Mouse (Mus musculus): Measurements from ENCODE around the gene Gadd45gip1.
"Not testable (repeated sequence)": the region's sequence is repeated elsewhere in the genome, so short reads cannot be mapped to it uniquely, and the experiment has no call there.

Gadd45gip1 gene

GRCm38 (mm10) chr8:84797256-84797797, 34.0 kb upstream of the Gadd45gip1 start:
- DNase-seq (ENCODE audit: low spot score), result no peak

DNA sequence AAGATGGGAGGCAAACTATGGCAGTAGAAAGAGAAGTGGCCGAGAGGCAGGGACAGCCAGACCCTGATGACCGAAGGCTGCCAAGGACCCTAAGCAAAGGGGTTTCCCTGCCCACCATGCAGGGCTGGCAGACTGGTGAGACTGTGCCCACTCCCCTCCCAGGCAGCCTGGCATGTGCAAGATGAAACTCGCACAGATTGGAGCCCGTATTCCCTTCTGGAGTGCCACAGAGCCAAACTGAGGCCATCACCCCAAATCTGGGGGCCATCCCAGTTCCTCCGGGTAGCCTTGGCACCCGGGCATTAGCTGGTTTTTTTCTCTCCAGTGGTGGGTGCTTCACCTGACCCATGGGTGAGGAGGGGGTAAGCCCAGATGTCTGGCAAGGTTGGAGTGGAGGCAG, 33.4 kb upstream of the Gadd45gip1 start:
- no peak for DNase-seq (ENCODE audit: low spot score)

DNA sequence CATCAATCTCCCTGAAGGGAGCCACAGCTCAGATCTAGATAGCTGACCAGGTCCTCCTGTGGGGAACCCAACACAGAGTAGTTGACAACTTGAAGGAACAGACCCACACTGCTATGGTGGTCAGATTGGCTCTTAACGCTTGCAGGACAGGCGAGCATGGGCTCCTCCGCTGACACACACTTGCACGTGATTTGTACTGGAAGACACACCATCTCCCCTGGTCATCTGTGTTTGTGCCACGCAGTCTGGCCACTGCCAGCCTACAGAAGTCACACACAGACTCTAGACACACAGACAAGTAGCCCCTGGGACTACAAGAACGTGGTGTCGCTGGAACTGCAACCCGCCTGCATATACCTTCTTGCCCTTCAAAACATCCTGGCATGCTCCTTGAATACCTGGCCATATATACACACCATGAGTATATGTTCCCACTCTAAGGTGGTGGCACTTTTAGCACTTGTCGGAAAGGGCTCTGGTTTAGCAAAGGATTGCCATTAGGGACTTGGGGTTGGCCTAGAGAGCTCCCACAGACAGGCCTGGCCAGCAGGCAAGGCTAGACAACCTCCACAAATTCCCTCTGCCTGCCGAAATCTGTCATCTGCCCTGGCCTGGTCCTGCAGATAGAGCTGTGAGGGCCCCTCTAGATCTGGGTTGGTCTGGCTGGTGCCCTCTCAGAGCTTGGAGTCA, 32.7 kb upstream of the Gadd45gip1 start:
- DNase-seq (ENCODE audit: low spot score), result no peak

GRCm38 (mm10) chr8:84799136-84799931, 32.0 kb upstream of the Gadd45gip1 start:
- peak; percentile 50 for DNase-seq (ENCODE audit: low spot score)

GRCm38 (mm10) chr8:84799999-84800831, 31.1 kb upstream of the Gadd45gip1 start, which contains the start of gene Nfix:
Nfix (minus strand) TSS chr8:84800344.
- peak; percentile 76 for DNase-seq (ENCODE audit: low spot score)

DNA sequence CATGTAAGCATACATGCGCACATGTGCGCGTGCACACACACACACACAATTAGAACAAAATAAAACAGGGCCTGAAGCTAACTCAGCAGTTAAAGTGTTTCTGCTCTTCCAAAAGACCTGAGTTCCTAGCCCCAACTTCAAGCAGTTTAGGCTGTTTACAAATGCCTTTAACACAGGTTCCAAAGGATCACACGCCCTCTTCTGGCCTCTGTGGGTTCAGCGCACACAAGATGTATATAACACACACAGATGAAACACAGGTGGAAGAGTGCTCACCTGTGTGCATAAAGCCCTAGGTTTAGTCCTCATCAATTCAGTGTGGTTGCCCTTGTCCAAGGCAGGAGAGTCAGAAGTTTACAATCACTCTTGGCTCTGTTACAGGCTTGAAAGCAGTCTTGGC, 25.3 kb upstream of the Gadd45gip1 start:
- DNase-seq (ENCODE audit: low spot score), result no peak

GRCm38 (mm10) chr8:84809109-84809940, 22.0 kb upstream of the Gadd45gip1 start:
- DNase-seq (ENCODE audit: low spot score), result no peak

- DNase-seq (ENCODE audit: low spot score), result no peak
Measured at GRCm38 (mm10) chr8:84809941-84810280, 21.4 kb upstream of the Gadd45gip1 start.

GRCm38 (mm10) chr8:84810896-84811295, 20.4 kb upstream of the Gadd45gip1 start:
- peak; percentile 93 for DNase-seq (ENCODE audit: low spot score)

DNA sequence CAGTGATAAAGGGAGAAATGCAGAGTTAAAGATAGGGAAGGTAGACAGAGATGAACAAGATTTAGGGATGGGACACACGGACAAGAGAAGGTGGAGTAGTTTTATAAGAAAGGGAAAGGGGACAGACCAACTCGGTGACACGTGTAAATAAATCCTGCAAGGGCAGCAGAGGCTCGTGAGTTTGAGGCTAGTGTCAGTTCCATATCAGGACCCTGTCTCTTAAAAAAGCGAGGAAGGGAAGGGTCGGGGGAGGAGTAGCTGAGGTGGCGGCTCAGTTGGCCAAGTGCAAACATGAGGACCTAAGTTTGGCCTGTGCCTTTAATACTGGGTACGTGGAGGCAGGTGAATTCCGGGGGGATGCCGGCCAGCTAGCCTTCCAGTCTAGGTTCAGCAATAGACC, 20.0 kb upstream of the Gadd45gip1 start:
- DNase-seq (ENCODE audit: low spot score), result no peak

DNA sequence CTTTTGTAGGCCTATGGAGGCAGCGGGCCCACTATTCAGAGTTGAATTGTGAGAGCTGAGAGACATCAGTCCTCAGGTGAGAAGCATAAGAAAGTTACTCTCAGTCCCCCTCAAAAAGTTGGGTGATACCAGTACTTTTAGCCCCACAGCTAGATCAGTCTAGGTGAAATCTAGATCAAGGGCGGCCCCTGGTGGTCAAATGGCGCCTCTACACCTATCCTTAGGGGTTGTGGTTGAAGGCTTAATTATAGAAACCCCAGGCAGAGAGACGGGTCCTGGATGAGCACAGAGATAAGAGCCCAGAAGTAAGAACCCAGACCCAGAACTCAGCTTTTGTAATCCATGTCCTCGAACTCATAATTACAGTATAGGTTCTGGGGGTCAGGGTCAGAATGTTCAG, 18.3 kb upstream of the Gadd45gip1 start:
- peak; percentile 85 for DNase-seq (ENCODE audit: low spot score)

- no peak for DNase-seq (ENCODE audit: low spot score)
Measured at GRCm38 (mm10) chr8:84813830-84814229, 17.5 kb upstream of the Gadd45gip1 start.

- no peak for DNase-seq (ENCODE audit: low spot score)
Measured at GRCm38 (mm10) chr8:84814240-84814554, 17.1 kb upstream of the Gadd45gip1 start.

DNA sequence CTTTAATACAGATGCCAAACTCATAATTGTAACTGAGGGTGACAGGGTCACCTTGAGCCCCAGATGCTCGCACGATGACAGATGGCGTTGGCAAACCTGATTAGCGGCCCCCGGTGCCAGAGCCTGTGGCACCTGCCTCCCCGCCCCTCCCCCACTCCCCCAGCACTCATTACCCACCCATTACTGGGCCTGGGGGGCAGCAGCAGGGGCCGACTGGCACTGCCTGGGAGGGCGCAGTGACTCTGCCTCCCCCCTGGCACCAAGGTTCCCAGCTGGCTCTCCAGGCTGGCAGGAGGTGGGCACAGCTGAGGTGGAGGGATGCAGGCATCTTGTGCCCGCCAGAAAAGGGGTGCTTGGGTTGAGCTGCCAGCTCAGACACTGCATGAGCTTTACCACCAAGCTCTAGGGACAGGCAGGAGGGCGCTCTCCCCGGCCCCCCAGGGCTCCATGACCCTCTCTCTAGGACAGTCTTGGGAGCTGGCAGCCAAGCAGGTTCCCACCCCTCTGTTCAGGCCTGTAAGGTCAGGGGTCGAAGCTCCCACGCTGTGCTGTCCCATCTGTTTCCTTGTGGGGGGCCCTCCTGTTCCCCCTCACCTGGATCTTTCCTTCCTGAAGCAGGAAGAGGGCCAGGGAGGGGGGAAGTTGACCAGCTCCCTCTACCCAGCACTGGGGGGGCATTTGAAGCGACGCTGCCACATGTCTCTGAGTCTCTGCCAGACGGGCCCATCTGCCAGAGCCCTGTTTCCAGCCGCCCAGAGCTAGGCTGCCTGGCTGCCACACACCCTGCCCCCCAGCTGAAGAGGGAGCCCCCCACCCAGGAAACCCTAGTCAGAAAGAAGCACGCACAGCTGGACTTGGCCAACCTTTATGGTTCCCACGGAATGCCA, 16.5 kb upstream of the Gadd45gip1 start:
- DNase-seq (ENCODE audit: low spot score), result no peak

DNA sequence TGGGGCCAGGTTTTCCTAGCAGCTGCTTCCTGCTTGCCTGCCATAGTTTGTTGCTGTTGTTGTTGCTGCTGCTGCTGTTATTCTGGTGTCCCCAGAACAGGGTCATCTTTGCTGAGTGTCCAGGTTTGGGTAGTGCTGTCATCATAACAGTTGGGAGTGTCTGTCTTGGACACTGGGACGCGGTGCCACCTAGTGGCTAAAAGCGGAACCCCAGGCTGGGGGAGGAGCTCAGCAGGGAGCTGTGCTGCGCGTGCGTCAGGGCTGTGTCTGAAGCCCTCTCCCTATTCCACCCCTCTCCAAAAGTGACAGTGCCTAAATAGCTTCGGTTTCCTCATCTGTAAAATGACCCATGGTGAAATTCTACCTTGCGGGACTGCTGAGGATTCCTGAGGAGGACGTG, 15.8 kb upstream of the Gadd45gip1 start:
- peak; percentile 95 for DNase-seq (ENCODE audit: low spot score)

- DNase-seq (ENCODE audit: low spot score), result no peak
Measured at GRCm38 (mm10) chr8:84816117-84816516, 15.2 kb upstream of the Gadd45gip1 start.

DNA sequence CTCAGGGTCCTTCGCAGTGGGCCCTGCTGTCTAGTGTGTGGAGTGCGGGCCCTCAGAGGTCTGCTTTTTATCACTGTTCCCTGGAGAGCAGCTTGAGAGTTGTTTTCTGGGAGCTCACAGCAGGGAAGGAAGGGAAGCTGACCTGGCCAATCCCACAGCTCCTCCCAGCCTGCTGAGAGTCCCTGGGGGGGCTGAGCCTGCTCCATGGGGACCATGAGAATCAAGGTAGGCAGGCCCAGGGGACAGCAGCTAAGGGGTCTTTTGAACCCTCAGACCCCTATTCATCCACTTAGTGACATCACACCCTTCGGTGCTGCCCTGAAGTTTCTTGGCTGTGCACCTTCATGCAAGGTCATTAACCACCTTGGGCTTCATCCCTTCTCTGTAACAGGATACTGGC, 8.6 kb upstream of the Gadd45gip1 start, which contains the start of gene Dand5:
Dand5 (minus strand) TSS at position 101 of the 400 bp plus-strand sequence.
- no peak for DNase-seq (ENCODE audit: low spot score)

GRCm38 (mm10) chr8:84823653-84824052, 7.7 kb upstream of the Gadd45gip1 start:
- DNase-seq (ENCODE audit: low spot score), result peak; percentile 60

GRCm38 (mm10) chr8:84825636-84826035, 5.7 kb upstream of the Gadd45gip1 start:
- peak; percentile 32 for DNase-seq (ENCODE audit: low spot score)

GRCm38 (mm10) chr8:84826518-84826917, 4.8 kb upstream of the Gadd45gip1 start:
- DNase-seq (ENCODE audit: low spot score), result not testable (repeated sequence)

All from lung, postnatal 25 days (tissue).